Mouse (Mus musculus): Measurements from ENCODE around the gene Esyt2. TPM values are rescaled to one million over a fixed set of nuclear protein-coding genes. Genes with fewer than 3 reads are reported as not detected.

The Esyt2 gene
- total RNA-seq, 1 experiment from 2014 or later = 115 TPM

DNA sequence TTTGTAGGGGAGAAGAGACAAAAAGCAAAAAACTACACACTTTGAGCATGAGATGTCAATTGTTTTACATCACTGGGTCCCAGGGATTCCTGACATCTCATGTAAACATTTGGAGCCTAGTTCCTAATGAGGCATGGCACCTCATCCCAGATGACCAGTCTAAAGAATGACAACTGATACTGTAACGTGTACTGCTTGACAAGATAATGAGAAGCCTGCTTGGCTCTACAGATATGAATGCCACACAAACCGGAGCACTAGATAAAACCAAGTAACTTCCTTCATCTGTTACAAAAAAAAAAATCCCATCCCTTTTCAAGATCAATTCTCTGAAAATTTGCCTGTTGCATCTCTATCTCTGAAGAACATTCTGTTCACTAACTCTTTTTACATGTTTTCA, 4.0 kb upstream of the Esyt2 start:
- no peak for ATAC-seq (ENCODE audit: extremely low read depth, insufficient number of reproducible peaks, low FRiP score, poor library complexity, severe bottlenecking)

DNA sequence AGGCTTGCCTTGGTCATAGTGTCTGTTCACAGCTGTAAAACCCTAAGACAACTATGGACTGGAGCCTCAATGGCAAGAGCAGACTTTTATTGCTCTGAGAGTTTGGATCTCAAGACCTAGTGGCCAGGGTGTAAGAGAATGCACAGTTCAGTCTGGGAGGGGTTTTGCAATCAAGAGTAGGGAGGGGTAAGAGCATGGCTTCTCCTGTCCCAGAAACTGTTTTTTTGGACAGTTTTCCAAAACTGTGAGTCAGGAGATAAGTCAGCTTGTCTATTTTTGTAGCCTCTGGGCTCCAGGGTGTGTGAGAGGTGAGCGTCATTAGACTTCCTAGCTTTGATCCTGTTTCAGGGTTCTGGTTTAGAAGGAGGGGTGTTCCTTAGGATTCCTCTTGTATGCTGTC, 2.5 kb upstream of the Esyt2 start:
- ATAC-seq (ENCODE audit: extremely low read depth, insufficient number of reproducible peaks, low FRiP score, poor library complexity, severe bottlenecking) = no peak

DNA sequence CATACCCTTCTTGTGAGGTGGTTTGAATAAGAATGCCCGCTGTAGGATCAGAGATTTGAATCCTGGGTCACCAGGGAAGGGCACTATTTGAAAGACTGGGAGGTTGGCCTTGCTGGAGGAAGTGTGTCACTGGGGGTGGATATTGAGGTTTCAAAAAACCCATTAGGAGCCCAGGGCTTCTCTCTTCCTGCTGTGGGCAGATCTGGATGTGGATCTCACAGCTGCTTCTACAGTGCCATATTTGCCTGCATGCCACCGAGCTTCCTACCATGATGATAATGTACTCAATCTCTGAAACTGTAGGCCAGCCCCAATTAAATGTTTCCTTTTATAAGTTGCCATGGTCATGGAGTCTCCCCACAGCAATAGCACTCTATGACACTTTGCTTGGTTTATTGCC, 1.8 kb upstream of the Esyt2 start:
- no peak for ATAC-seq (ENCODE audit: extremely low read depth, insufficient number of reproducible peaks, low FRiP score, poor library complexity, severe bottlenecking)

- no peak for ATAC-seq (ENCODE audit: extremely low read depth, insufficient number of reproducible peaks, low FRiP score, poor library complexity, severe bottlenecking)
Measured at GRCm38 (mm10) chr12:116280149-116280652, 795 bp upstream of the Esyt2 start.

- ATAC-seq (ENCODE audit: extremely low read depth, insufficient number of reproducible peaks, low FRiP score, poor library complexity, severe bottlenecking) = peak; percentile 7; the same call in 1 of the 2 replicates
Measured at GRCm38 (mm10) chr12:116281427-116282281, 658 bp downstream of the Esyt2 start.

DNA sequence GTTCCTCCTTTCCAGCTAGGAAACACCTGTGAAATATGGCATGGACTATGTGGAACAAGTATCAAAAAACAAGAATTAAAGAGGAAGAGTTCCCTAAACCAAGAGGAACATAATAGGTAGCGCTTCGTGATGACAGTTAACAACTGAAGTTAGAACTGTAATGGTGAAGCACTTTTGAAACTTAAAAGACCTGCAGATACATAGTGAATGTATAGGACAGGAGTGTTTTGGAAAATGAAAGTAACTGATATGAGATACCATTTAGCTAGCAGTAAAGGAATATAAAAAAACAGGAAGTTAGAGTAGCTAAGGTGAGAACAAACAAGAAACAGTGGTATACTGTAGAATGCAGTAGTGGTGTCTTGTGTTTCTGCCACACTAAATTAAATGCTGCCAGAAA, 1.9 kb downstream of the Esyt2 start:
- ATAC-seq (ENCODE audit: extremely low read depth, insufficient number of reproducible peaks, low FRiP score, poor library complexity, severe bottlenecking) = no peak

DNA sequence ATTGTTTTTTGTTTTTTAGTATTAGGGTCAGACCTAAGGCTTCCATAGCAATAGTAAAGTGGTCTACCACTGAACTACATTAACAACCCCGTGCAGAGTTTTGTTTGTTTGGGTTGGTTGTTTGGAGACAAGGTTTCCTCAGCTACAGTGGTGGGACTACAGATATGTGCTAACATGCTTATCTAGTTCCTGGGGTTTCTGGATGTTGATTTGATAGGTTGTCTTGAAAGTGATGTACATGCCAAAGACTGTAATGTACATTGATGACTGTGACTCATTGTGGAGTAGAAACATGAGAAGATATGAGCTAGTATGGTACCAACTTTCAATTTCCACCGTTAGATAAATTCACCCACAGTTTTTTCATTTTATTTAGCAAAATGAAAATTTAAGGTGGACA, 2.5 kb downstream of the Esyt2 start:
- ATAC-seq (ENCODE audit: extremely low read depth, insufficient number of reproducible peaks, low FRiP score, poor library complexity, severe bottlenecking) = no peak

GRCm38 (mm10) chr12:116293185-116293584, 12.2 kb downstream of the Esyt2 start:
- no peak for ATAC-seq (ENCODE audit: extremely low read depth, insufficient number of reproducible peaks, low FRiP score, poor library complexity, severe bottlenecking)

DNA sequence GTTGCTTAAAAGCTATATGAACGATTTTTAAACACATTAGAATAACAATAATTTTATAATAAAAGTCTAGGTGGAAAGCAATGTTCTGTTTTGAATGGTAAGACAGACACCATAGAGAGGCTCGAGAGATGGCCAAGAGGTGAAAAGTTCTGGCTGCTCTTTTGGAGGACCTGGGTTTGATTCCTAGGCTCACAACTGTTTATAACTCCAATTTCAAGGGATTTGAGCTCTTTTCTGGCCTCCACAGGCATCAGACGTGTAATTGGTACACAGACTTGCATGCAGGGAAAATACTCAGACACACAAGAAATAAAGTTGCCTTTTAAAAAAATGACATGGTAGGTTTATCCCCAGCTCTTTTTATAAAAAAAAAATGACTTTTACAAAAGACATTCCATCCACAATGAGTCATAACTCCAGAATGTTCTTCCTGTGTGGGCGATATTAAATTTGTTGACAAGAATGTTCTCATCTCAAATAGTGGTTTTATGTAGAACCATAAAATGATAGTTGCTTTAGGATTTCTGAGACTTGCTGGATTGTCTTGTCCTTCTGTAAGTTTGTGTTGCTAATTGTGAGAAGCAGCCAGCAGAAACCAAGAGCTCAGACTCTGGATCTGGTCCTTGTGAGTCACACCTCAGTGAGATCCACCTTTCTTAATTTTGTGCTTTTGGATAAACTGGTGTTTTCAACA, 12.8 kb downstream of the Esyt2 start:
- no peak for ATAC-seq (ENCODE audit: extremely low read depth, insufficient number of reproducible peaks, low FRiP score, poor library complexity, severe bottlenecking)

GRCm38 (mm10) chr12:116299906-116300305, 18.9 kb downstream of the Esyt2 start:
- ATAC-seq (ENCODE audit: extremely low read depth, insufficient number of reproducible peaks, low FRiP score, poor library complexity, severe bottlenecking) = no peak

GRCm38 (mm10) chr12:116302181-116302580, 21.2 kb downstream of the Esyt2 start:
- ATAC-seq (ENCODE audit: extremely low read depth, insufficient number of reproducible peaks, low FRiP score, poor library complexity, severe bottlenecking) = no peak

- no peak for ATAC-seq (ENCODE audit: extremely low read depth, insufficient number of reproducible peaks, low FRiP score, poor library complexity, severe bottlenecking)
Measured at GRCm38 (mm10) chr12:116306042-116306441, 25.0 kb downstream of the Esyt2 start.

- ATAC-seq (ENCODE audit: extremely low read depth, insufficient number of reproducible peaks, low FRiP score, poor library complexity, severe bottlenecking) = no peak
Measured at GRCm38 (mm10) chr12:116307870-116308269, 26.9 kb downstream of the Esyt2 start.

GRCm38 (mm10) chr12:116308612-116309011, 27.6 kb downstream of the Esyt2 start:
- no peak for ATAC-seq (ENCODE audit: extremely low read depth, insufficient number of reproducible peaks, low FRiP score, poor library complexity, severe bottlenecking)

- no peak for ATAC-seq (ENCODE audit: extremely low read depth, insufficient number of reproducible peaks, low FRiP score, poor library complexity, severe bottlenecking)
Measured at GRCm38 (mm10) chr12:116313816-116314215, 32.8 kb downstream of the Esyt2 start.

GRCm38 (mm10) chr12:116315498-116315897, 34.5 kb downstream of the Esyt2 start:
- peak; percentile 64; the same call in 1 of the 2 replicates for ATAC-seq (ENCODE audit: extremely low read depth, insufficient number of reproducible peaks, low FRiP score, poor library complexity, severe bottlenecking)

- ATAC-seq (ENCODE audit: extremely low read depth, insufficient number of reproducible peaks, low FRiP score, poor library complexity, severe bottlenecking) = peak; percentile 59; the same call in 1 of the 2 replicates
Measured at GRCm38 (mm10) chr12:116317818-116318217, 36.8 kb downstream of the Esyt2 start.

DNA sequence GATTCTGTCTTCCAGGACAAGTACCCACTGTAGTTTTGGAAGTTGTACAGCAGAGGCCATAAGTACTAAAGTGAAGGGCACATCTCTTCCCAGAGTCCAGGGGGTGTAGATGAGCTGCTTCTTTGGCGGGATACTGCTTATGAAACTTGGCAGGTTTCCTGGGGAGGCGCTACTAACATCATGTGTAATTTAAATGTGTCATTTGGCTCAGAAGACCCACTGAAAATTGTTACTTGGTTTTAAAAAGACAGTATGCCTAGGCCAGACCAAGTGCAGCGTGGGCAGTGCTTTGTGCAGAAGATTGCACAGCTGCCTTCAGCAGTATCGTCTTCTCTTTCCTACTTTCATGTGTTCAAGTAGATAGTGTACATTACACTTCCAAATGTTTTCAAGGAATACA, 44.5 kb downstream of the Esyt2 start:
- ATAC-seq (ENCODE audit: extremely low read depth, insufficient number of reproducible peaks, low FRiP score, poor library complexity, severe bottlenecking) = no peak

DNA sequence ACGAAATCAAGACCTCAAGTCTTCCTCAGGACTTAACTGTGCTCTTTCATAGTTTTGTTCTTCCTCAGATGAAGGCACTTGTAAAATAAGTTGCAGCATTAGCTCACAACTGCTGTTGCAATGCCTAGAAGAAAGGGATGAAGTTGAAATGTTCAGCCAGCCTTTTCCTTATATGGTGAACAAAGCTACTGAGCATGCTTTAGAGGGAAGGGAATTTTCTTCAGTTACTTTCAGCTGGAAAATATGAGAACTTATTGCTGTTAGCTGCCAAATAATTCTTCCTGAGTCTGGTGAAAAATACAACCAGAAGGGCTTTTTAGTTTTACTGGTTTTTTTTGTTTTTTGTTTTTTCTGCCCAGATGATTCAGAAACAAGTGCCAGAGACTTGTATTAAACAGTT, 45.2 kb downstream of the Esyt2 start:
- ATAC-seq (ENCODE audit: extremely low read depth, insufficient number of reproducible peaks, low FRiP score, poor library complexity, severe bottlenecking) = no peak

- no peak for ATAC-seq (ENCODE audit: extremely low read depth, insufficient number of reproducible peaks, low FRiP score, poor library complexity, severe bottlenecking)
Measured at GRCm38 (mm10) chr12:116334253-116334652, 53.3 kb downstream of the Esyt2 start.

Data from neutrophil, adult 5-6 weeks (primary cell).